Mouse (Mus musculus) ovary, adult 18-20 months (tissue): ENCODE results near the gene Dnajb13.
"Not testable (repeated sequence)": the region's sequence is repeated elsewhere in the genome, so short reads cannot be mapped to it uniquely, and the experiment has no call there.

Experiments used
- DNase-seq: peaks from one replicate; pipeline ENCODE4 v3.0.0; 2022; ENCODE audit warnings: low spot score, mixed read lengths

Dnajb13 gene

GRCm38 (mm10) chr7:100487301-100487700 is 27.5 kb downstream of the Dnajb13 start:
- DNase-seq = no peak

- no peak for DNase-seq
Measured at GRCm38 (mm10) chr7:100484493-100484892, 30.3 kb downstream of the Dnajb13 start.

GRCm38 (mm10) chr7:100482046-100482445 is 32.7 kb downstream of the Dnajb13 start:
- DNase-seq = not testable (repeated sequence)

- DNase-seq = no peak
Measured at GRCm38 (mm10) chr7:100480175-100480574, 34.6 kb downstream of the Dnajb13 start.

GRCm38 (mm10) chr7:100479823-100480164 is 35.0 kb downstream of the Dnajb13 start:
- DNase-seq = no peak

- DNase-seq = no peak
Measured at GRCm38 (mm10) chr7:100479100-100479822, 35.5 kb downstream of the Dnajb13 start.

DNA sequence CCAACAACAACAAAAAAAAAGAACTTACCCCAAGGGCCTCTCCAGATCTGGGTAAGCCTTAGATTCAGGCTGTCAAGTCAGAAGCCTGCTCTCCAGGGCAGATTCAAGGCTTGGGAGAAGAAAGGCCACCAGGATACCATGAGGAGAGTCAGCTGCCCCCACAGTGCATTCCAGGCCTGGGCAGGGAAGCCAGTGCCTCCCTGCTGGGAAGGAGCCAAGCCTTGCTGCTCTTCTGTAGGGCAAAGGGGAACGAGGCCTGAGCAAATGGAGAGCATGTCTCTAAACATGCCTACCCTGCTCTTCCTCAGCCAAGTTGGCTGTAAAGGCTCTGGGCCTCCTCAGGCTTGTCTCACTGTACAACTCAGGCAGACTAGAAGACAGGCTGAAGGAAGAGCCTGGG is 40.1 kb downstream of the Dnajb13 start:
- peak; percentile 62 for DNase-seq

- no peak for DNase-seq
Measured at GRCm38 (mm10) chr7:100473846-100474454, 40.8 kb downstream of the Dnajb13 start.

DNA sequence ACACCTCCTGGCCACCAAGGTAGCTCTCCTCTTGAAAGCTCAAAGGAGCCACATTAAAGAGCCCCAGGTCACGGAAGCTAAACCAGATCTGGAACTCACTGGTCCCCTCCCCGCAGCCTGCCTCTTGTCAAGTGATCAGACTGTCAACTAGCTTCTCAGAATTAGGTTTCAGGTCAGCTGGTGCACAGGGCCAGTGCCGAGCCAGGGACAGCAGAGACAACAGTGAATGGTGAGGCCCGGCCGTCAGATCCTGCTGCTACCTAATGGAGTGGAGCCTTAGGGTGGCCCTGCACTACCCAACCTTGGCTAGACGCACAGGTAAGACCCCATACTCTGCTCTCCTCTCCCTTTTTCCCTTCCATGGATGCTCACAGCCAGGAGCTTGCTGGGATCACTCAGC is 42.0 kb downstream of the Dnajb13 start, which contains the start of gene Ucp3:
Gene Ucp3, plus strand, starts transcription at position 214 of the 400 bp plus-strand sequence.
- DNase-seq = no peak

- DNase-seq = no peak
Measured at GRCm38 (mm10) chr7:100471407-100471797, 43.4 kb downstream of the Dnajb13 start.

- no peak for DNase-seq
Measured at GRCm38 (mm10) chr7:100470796-100471406, 43.9 kb downstream of the Dnajb13 start.

DNA sequence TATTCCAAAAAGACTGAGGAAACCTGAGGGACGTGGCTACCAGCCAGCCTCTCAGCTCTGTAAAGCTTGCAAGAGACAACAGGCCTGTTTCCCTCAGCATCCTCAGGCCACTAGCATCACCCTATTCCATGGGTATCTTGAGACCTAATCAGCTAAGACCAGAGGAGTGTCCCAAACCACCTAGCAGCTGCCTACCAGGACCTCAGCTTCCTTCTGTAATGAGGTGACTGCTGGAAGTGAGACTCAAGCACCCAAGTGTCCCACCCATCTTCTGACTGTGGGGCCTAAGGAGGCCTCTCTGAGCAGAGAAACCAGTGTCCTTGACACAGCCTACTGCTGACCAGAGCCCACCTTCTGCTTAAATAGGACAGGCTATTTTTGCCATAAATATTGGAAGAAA is 45.3 kb downstream of the Dnajb13 start:
- no peak for DNase-seq

GRCm38 (mm10) chr7:100468761-100469160 is 46.0 kb downstream of the Dnajb13 start:
- no peak for DNase-seq

- no peak for DNase-seq
Measured at GRCm38 (mm10) chr7:100466781-100467510, 47.8 kb downstream of the Dnajb13 start.

DNA sequence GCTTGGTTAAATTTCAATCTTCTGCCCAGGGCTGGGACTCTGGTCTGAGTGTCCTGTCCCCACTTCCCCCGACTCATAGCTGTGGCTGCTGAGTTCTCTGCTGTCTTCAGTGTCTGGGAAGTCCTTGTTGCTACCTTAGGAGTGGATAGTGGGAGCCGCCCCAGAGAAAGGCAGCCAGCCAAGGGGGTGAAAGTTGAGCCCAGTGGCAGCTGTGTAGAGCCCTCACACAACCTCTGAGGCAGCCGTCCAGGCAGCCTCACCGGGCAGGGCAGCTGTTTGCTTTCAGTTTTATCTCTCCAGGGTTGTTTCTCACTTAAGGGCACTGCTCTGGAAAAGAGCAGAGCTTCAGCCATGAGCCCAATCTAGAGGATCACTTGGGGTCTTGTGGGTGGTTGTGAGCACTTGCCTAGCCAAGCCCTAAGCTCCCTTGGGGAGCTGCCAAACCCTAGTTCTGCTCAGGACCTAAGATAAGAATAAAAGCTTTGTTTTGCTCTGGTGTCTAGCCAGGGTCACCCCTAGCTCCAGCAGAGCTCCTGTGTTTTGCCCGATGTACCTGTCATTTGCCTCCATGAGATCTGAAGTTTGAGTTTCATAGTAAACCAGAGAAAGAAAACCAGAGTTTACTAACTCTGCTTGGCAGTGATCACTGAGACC is 49.0 kb downstream of the Dnajb13 start:
- DNase-seq = peak; percentile 88

DNA sequence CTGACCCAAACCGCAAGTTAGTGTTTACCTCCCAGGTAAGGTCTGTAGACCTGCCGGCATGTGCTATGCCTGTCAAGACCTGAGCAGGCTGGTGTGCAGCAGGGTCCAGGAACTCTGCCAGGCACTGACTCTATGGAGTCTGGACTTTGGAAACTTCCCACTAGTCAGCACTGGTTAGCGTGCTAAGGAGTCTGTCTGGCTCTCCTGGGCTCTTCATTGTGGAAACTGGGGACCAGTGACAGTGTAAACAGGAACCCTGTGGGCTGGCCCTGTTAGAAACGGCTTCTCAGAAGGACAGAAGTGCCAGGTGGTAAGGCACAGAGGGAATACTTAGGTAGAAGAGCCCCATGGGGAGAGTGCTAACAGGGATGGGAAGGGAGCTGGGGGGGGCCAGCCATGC is 49.5 kb downstream of the Dnajb13 start:
- no peak for DNase-seq

- no peak for DNase-seq
Measured at GRCm38 (mm10) chr7:100464248-100464647, 50.5 kb downstream of the Dnajb13 start.

GRCm38 (mm10) chr7:100463757-100464156 is 51.0 kb downstream of the Dnajb13 start:
- no peak for DNase-seq

DNA sequence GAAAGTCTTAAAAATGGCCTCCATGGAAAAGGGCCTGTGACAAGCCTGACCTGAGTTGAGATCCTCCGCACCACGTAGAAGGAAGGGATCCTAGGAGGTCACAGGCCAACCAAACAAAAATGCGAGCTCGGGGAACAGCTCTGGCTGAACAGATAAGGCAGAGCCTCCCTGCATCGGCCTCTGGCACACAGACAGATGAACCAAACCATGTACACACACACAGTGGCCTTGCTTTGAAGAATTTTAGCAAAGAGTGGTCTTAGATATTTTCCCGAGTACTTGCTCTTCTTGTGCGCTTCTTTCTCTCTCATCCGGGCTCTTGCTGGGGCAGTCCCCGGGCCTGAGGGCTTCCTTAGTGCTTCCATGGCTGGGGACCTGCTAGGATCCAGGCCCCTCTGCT is 51.6 kb downstream of the Dnajb13 start:
- peak; percentile 39 for DNase-seq

GRCm38 (mm10) chr7:100461621-100462151 is 53.1 kb downstream of the Dnajb13 start:
- peak; percentile 47 for DNase-seq

- DNase-seq = no peak
Measured at GRCm38 (mm10) chr7:100459862-100460261, 54.9 kb downstream of the Dnajb13 start.

DNA sequence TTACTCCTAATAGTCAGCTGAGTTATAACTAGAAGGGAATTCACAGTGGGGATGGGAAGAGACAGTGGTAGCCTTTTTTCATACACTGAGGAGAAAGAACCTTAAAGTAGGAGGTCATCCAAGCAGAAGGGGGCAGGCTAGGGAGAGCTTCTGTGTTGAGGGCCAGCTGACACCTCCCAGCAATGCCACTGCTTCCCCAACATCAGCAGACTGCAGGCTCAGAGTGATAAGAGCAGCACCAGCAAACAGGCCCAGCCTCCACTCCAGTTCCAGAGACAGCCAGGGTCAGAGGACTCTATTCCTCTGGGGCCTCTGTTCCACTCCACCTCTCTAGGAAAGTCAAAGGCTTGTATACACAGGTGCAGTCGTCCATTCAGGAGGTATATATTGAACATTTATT is 56.6 kb downstream of the Dnajb13 start:
- DNase-seq = no peak
